Mouse (Mus musculus): ENCODE data around the gene Cd3g. TPM values are rescaled to one million over a fixed set of nuclear protein-coding genes. Genes with fewer than 3 reads are reported as not detected.

Cd3g gene
- 0.15 and 0.35 TPM in 2 replicates for polyA plus RNA-seq (2012)

GRCm38 (mm10) chr9:44980242-44980641 lies at the start of gene Cd3g:
Gene Cd3g, minus strand, starts transcription at chr9:44980431.

DNA sequence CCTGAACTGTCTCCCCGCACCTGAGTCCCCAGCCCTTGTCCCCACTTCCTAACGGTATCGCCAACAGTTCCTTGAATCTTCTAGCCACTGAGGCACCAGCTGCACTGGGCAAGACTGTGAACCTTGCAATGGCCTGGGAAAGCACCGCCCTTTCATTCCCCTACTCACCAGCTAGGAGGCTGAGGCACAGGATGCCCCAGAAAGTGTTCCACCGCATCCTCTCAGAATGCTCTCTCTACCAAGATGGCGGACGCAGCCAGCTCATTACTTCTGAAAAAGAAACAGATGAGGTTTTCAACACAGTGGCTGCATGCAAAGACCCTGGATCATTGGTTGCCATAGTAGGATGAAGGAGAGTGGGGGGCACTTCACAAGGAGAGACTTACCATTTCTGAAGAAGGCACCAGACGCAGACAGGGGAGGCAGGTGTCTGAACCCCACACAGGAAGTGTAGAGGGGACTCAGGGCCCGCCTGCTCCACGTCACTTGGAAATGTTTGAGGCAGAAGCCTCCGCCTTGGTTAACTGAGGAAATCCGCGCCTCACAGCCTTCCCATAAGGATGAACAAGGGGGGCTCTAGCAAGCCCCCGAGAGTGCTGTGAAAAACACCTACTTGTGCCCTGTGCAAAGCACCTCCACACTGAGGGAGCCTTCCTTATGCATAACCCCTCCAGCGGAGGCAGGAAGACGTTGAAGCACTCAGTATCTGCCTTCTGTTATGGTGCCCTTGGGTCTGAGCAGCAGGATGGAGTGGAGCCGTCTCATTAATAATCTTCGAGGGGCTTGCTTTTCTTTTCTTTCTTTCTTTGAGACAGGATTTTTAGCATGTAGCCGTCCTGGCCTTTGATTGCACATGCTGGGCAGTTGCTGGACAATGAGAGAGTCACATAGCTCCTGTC lies 29.2 kb upstream of the Cd3g start, which contains the start of gene Cd3e:
TSS of gene Cd3e (minus strand) at position 448 of the 899 bp plus-strand sequence.

GRCm38 (mm10) chr9:44981676-44982075 lies 1.4 kb upstream of the Cd3g start, which contains the start of gene Cd3d:
Gene Cd3d, plus strand, starts transcription at chr9:44981786.

DNA sequence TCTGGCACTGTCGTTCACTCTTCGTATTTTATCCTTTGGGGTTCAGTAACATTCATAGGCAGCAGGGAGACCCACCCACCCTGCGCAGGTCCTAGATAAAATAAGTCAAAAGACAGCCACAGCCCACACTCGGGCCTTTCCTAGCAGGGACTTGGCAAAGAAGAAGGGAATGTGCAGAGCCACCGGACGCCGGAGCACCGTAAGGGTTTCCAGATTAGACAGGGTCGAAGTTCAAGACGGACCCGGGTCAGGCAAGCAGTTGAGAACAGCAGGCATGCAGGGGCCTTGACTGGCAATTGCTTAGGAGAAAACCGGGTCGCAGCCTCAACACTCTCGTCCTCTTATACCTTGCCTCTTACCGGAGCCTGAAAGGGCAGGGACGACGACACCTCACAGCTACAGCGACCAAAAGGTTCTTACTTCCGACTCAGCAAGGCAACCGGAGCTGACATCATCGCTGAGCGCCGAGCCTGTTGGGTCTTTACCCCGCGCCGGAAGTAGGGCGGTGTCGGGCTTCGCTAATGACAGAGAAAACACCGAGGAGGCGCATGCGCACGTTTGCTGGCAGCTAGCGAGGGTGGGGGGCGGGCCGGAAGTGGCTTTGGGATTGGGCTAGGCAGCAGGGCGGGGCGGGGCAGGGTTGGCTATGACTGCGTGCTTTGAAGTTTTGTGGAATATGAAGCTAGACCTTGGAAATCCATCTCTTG lies 15.0 kb downstream of the Cd3g start, which contains the start of gene Ube4a:
TSS of gene Ube4a (minus strand) at position 475 of the 707 bp plus-strand sequence.

DNA sequence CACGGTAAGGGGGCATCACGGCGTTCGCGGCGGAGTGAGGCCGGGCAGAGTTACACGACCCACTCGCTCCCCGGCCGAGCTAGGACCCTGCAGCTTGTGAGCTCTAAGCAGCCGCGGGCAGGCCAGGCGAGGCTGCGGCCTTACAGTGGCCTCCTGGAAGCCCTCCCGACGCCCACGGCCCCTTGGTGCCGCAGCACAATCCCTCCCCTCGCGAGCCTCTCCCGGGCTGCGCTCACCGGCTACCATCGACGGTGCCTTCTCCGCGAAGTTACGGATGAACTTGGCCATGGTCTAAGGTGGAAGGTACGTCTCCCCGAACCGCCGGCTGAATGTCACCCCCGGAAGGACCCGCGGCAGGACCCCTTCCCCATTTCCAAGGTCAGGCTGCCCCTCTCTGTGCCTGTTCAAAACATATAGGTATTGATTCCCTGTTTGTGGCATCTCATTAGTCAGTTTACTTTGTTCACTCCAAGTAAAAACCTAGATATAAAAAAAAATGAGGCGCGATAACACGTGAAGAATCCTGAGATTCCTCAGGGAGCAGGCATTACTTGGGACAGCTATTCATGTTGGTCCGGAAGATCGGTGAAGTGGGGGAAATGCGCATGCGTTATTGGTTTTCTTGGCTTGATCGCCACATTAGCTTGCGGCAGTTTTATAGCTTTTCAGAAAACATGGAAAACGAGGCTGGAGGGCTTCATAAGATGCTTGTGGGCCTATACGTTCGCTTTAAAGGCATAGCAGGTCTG lies 59.7 kb downstream of the Cd3g start, which contains the start of gene Atp5l:
TSS of gene Atp5l (minus strand) at position 369 of the 749 bp plus-strand sequence.

Other genes with a start within 250 kb of the Cd3g start
- 24.3 and 35.2 TPM in 2 replicates for gene Phldb1, start 245.2 kb downstream of the Cd3g start, polyA plus RNA-seq (2012)
- 13.3 and 16.4 TPM in 2 replicates for gene Arcn1, start 212.6 kb downstream of the Cd3g start, polyA plus RNA-seq (2012)
- gene Ift46, start 212.5 kb downstream of the Cd3g start, polyA plus RNA-seq (2012) = 1.5 and 3.0 TPM in 2 replicates
- gene Tmem25, start 181.1 kb downstream of the Cd3g start, polyA plus RNA-seq (2012) = 0.48 and 0.99 TPM in 2 replicates
- gene Ttc36, start 177.4 kb downstream of the Cd3g start, polyA plus RNA-seq (2012) = 0.53 and 0.61 TPM in 2 replicates
- gene Kmt2a, start 99.1 kb downstream of the Cd3g start, polyA plus RNA-seq (2012) = 8.5 and 17.3 TPM in 2 replicates
- 27.7 and 32.7 TPM in 2 replicates for gene Atp5l, start 59.7 kb downstream of the Cd3g start, polyA plus RNA-seq (2012)
- 2.0 and 2.1 TPM in 2 replicates for gene Ube4a, start 14.8 kb downstream of the Cd3g start, polyA plus RNA-seq (2012)
- 0.04 TPM in 1 of 2 replicates, not detected in the other for gene Cd3d, start 1.4 kb upstream of the Cd3g start, polyA plus RNA-seq (2012)
- 0.33 and 0.57 TPM in 2 replicates for gene Cd3e, start 29.2 kb upstream of the Cd3g start, polyA plus RNA-seq (2012)
- not detected in 2 replicates for gene Mpzl2, start 59.4 kb upstream of the Cd3g start, polyA plus RNA-seq (2012)
- gene Mpzl3, start 74.8 kb upstream of the Cd3g start, polyA plus RNA-seq (2012) = 0.02 TPM in 1 of 2 replicates, not detected in the other
- gene Jaml, start 98.8 kb upstream of the Cd3g start, polyA plus RNA-seq (2012) = 0.32 and 0.36 TPM in 2 replicates
- 0.03 TPM in 1 of 2 replicates, not detected in the other for gene Scn2b, start 137.4 kb upstream of the Cd3g start, polyA plus RNA-seq (2012)
- gene Scn4b, start 158.0 kb upstream of the Cd3g start, polyA plus RNA-seq (2012) = 0.30 and 0.33 TPM in 2 replicates
- 0.04 and 0.14 TPM in 2 replicates for gene BC049352, start 201.6 kb upstream of the Cd3g start, polyA plus RNA-seq (2012)
- gene Tmprss4, start 223.7 kb upstream of the Cd3g start, polyA plus RNA-seq (2012) = not detected in 2 replicates